Mouse (Mus musculus) urinary bladder, adult 18-20 months (tissue): ENCODE results near the gene Bmp3.
A peak's percentile ranks its signal among the peaks of the same experiment; 100 is the strongest.

Source experiments
- DNase-seq, 2 experiments: peaks; one replicate each; pipeline ENCODE4 v3.0.0; 2022; ENCODE audit warnings: low spot score in 2 of 2, mixed read lengths in 2 of 2

The Bmp3 gene

DNA sequence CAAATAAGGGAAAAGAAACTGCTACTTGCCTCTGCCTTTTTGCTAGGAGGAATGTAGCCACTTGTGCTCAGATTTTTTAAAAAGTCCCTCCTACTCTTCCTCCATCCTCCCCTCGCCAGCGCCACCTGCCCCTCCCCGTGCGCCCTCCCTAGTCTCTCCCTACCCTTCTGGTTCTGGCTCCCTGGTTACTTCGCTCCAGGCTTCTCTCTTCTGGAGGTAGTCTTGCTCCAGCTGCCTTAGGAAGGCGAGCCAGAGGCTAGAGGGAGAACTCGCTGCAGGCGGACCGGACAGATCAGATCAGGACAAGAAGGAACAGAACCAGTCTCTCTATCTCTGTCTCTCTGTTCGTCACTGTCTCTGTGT, at the start of gene Bmp3:
Bmp3 (plus strand) TSS at position 152 of the 363 bp plus-strand sequence.
- DNase-seq: peak; percentile 60 to 64

DNA sequence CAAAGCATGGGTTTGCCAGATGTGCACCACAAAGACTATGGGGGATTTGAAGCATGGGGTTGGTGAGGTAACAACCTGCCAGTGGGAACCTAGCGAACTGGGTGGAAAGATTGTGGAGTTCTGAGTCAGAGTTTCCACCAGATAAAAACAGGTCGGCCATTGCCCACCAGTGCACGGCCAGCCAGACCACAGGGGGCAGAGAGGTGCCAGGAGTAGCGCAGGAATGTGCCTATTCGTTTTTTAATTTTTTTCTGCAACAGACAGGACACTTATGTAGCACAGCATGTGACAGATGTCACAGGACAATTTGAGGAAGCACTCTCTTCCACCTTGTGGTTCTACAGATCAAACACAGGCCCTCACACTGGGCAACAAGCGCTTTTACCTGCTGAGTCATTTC, 49.5 kb upstream of the Bmp3 start:
- no peak for DNase-seq

DNA sequence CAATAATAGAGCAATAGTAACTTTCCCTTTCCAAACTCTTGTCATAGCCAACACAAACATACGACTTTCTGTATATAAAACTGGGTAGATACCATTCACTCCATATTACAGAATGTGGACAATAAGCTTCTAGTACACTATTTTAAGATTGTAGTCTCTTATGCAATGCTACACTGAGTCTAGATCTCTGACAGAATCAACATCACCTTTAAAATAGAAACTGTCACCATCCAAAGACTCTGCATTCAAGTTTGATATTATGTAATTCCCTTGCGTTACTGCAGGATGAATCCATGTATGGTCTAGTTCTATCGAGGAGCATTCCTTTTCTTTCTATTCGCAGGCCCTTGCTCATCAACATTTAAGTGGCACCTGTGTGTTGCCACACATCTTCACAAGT, 47.7 kb upstream of the Bmp3 start:
- DNase-seq: no peak

DNA sequence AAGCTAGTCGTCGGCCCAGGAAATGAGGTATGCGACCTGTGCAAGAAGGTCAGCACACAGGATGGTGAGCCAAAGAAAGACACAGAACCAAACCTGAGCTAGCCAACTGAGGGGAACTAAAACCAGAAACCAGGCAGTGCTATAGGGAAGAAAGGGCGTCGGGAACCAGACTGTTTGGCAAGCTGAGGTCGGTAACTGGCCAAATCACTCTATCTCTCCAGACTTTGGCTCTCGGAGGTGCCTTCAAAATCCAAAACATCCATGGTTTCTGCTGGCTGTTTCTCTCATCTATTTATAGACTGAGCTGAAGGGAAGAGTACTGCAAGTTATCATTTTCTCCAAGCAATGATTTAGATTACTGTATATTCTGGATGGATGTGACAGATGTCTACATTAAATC, 47.2 kb upstream of the Bmp3 start:
- no peak for DNase-seq

DNA sequence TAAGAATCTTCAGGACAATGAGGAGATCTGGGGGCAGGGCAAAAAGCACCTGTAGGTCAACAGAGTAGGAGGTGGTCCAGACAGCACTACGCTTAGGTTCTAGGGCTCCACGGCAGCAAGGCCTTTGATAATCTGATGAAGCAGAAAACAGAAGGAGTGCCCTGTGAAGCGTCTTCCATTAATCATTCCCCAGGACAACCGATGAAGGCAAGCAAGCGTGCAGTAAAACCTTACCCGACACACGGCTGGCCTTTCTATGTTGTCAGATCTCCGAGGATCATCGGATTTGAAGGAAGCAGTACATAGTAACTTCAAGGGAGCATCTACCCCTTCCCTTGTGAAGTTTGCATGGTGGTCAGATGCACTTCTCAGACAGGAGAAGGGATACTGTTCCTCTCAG, 46.3 kb upstream of the Bmp3 start:
- no peak for DNase-seq

DNA sequence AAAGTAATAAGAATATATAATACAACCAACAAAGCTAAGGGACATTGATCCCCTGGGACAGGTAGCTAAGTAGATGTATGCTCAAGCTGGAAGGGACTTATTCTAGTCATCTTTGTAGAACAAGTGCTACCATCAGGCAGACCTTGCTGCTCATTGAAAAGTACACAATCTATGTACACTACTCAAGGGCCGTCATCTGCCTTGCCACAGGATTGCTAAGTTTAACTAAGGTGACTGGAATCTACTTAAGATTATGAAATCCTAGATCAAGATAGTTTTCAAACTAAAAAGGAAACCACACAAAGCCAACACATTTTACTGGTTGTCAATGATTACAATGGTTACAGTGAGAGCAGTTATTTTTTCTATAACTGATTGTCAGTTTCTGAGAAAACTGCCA, 41.8 kb upstream of the Bmp3 start:
- no peak for DNase-seq

DNA sequence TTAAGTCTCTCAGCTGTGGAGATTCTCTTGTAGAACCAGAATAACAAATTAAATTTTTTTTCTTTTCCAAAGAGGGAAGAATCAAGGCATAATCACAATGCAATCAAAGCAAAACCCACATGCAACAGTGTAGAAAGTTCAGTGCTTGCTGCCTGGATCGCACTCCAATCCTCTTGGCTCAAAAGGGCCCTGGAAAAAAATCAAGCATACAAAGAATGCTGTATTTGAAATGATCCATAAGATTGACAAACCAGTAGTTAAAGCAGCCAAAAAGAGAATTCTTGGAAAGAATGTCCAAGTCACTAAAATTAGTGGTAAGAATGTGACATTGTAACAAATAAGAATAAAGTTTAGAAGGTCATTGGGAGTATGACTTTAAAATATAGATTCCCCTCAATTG, 38.9 kb upstream of the Bmp3 start:
- DNase-seq: no peak

DNA sequence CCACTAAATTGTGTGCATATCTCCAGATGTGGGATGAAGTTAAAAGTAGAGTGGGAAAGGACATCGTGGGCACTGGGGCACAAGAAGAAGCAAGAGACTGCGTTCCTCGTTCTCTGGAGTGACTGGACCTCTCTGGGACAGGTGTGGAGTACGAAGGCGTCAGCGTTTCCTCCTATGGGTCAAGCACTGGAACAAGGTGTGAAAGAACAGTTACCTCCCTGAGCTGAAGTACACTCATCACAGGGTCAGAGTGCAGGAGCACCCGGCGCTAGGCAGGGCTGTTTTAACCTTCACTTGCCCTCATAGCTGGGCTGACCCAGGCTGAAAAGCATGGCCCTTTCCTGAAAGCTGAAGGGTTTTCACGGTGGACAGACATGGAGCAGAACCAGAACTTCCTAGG, 20.5 kb upstream of the Bmp3 start:
- DNase-seq: no peak

DNA sequence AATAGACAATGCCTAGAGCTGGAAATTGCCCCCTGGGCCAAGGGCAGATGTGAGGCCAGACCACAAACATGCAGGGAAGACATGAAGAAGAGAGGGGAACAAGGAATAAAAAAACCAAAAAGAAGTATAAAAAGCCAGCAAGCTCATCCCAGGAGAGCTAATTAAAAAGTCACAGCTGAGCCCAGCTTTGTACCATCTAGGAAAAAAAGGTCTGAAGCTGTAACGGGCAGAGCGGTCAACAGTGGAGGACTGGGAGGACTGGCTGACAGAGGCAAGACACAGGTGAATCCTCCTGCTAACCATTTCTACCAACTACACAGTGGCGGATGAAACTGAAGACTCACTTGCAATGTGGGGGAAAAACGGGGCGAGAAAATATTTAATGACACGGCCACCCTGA, 19.9 kb upstream of the Bmp3 start:
- no peak for DNase-seq

DNA sequence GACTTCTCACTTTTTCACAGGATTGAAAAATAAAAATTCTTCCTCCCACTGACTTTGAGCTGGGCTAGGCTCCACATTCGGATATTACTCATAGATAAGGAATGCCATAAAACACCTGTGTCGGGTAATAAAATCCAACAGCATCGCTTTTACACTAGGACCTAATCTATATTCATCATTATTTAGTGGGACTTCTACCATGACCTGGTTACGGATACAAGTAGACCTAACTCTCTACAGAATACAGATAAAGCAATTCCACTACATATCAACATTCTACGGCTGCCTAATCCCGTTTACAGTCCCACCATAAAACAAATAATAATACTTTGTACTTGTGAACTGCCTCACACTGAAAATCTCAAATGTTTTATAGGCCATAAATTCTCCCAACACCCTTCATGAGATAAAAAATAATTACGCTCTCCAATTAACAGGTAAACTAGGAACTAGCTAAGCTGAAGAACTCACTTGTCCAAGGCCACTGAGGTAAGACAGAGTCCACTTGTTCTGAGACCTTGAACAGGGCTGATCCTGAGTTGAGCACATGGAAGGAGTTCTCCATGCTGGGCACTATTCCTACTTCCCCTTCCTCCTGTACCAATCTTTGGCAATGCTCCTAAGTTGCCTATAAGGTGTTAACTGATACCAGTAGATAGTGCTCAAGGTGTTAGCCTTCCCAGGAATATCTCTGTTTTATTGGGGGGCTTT, 11.5 kb upstream of the Bmp3 start:
- DNase-seq: no peak

DNA sequence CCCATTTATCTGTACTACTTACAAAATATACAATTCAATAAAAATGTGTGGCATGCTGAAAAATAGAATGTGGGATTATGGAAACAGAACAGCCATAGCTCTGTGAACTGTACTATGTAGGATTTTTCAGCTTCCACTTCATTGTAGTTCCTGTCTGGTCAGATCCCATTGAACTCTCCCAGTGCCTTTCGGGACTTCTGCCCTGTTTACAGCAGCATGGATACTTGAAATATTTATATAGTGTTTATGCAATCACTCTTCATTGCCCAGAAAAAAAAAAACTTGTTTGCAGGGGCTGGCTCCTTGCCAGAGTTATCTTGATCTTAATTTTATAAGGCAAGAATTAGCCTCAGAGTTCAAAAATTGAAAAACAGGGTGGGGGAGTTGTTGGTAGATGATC, 9.6 kb upstream of the Bmp3 start:
- DNase-seq: peak in 1 of 2 experiments; percentile 27

DNA sequence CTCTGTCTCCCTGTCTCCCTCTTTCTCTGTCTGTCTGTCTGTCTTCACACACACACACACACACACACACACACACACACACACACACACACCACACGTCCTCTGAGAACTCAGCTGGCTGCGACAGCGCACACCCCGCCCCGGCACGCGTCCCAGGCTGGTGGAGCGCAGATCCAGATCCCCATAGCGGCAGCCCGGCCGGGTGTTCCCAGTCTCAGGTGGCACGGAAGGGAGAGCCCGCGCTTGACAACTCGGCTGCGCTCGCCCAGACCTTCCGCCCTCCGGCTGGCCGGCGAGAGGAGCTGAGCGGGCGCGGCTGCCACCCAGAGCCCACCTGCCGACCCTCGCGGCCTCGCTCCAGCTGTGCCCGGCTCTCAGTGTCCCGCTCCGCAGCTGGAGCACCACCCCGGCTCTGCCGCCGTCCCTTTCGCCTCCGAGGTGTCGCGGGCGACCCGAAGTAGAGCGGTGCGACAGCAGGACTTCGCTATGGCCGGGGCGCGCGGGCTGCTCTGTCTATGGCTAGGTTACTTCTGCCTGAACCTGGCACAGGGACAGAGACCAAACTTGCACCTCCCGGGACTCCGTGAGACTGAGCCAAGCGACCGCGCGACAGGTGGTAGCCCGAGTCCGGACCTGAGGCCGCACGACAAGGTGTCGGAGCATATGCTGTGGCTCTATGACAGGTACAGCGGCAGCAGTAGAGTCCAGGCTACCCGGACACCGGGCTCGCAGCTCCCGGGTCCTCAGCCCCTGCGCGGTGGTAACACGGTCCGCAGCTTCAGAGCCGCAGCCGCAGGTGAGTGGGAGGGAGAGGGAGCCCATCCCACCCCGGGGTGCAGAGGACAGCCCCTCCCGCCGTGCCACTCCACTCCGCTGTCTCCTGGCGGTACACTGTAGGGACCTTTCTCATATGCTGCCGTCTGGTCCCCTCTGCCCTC, 681 bp downstream of the Bmp3 start:
- peak; percentile 24 to 60 for DNase-seq

DNA sequence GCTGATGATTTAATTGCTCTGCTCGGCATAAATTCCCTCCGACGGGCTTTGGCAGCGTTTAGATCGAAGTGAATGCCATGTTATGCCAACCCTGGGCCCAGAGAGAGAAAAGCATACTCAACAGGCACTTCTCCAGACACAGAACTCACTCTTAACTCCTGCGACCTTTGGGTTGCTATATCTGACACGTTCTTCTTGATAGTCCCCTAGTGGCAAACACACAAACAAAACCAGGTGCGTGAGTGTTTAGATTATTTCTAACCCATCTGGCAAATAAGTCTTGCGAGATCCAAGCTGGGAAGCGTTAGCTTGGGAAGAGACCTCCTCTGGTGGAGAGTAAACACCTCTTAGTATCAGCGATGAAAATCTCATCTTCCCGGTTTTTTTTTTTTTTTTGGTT, 1.5 kb downstream of the Bmp3 start:
- no peak for DNase-seq

DNA sequence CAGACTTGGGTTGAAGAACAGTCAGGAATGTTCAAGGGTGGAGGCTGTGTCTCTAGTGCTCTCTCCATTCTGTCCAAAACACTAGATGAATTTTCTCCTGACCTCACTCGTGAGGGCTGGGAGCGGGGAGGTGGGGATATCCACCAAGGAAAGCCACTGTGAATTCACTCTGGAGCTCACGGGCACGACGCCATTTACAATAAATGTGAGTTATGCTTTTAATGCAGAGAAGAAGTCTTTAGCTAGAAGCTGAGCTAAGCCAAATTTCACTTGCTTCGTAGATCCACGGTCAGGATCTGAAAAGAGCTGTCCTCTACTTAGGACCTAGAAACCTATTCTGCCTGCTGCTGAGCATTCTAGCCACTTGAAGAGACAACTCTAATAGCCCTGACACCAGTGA, 2.1 kb downstream of the Bmp3 start:
- no peak for DNase-seq

DNA sequence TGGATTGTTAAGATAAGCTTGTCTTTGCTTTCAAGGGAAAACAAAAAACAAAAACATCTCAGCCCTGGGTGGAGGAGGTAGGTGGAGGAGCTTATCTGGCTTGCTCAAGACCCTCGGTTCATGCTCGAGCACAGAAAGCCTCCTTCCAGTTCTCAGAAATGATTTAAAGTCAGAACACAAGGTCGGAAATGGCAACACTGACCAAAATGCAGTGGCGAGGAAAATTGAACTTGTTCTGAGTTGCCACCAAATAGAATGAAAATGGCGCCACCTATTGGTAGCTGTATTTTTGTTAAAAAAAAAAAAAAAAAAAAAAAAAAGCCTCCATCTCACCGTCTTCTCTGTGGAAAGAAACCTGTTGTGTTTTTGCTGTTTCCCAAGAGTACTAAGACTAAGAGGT, 9.7 kb downstream of the Bmp3 start:
- no peak for DNase-seq

DNA sequence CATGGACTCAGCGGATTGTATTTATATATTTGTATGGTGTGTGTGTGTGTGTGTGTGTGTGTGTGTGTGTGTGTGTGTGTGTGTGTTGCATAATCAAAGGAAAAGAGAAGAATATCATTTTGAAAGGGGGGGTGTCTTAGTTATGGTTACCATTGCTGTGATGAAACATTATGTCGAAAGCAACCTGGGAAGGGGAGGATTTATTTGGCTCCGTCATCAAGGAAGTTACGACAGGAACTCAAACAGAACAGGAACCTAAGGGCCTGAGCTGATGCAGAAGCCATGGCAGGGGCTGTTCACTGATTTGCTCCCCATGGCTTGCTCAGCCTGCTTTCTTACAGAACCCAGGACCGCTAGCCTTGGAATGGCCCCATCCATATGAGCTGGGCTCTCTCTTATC, 10.9 kb downstream of the Bmp3 start:
- no peak for DNase-seq

DNA sequence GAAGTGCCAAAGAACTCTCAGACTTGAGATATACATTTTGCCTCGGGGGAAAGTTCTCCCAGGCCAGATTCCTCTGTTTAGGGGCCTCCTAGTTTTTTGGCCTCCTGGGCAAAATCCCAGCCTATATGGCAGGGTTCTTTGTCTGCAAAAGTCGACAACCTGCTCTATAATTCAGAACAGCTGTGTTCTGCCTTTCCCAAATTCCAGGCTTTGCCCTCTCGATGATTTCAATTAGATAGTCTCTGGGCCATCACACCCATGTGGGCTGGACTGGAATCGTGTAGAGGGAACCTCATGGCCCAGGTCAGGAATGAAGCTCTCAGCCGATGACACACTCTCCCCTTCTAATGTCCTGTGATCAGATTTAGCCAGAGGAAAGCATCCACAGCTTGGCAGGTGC, 21.8 kb downstream of the Bmp3 start:
- DNase-seq: no peak

DNA sequence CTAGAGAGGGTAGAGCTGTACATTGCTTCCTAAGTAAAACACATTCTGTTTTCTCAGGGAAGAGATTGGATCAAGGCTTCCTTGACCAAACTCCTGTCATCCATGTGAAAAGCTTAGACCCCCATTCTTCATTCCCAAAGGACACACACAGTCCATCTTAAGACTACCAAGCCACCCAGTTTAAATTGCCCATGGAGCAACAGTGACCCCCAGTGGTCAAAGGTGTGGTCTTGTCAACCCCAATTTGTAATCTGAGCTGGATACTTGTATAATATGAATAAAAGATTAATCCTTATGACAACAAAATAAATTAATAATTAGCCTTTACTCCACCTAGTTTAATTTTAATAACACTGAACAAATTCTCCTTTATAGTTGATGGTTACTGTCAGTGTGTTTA, 24.7 kb downstream of the Bmp3 start:
- DNase-seq: peak; percentile 31 to 62

DNA sequence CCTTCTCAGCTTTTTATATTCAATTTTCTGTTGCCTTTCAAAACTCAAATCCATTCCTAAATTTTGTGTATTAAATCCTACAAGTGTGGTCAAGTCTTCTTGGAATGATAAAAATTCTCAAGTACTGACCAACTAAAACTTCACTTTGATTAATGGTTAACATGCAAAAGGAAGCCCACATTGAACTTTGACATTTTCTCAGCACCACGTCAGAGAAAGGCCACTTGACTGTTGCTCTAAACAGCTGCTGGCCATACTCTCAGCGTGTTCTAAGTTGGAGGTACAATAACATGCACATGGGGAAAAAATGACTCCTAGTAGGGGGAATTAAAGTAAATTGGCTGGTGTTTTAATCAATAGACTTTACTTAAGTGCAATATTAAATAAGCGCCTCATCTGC, 27.9 kb downstream of the Bmp3 start:
- no peak for DNase-seq

DNA sequence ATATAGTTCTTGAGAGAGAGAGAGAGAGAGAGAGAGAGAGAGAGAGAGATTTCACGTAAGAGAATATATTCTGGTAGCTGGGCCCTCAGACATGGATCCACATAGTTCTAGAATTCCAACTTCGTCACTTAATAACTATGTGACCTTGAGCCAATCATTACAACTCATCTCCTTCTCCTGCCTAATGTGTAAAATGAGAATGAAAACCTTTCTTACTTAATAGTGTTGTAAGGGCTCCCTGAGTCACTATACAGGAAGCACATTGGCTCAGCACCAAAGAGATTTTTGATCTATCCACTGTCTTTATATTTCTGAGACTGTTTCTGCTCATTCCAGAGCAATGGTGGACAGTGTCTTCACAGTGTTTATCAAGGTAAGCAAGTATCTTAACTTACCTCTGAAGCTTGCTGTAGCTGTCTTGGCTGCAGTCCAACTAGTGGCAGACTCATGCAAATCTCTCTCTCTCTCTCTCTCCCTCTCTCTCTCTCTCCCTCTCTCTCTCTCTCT, 36.4 kb downstream of the Bmp3 start:
- no peak for DNase-seq

DNA sequence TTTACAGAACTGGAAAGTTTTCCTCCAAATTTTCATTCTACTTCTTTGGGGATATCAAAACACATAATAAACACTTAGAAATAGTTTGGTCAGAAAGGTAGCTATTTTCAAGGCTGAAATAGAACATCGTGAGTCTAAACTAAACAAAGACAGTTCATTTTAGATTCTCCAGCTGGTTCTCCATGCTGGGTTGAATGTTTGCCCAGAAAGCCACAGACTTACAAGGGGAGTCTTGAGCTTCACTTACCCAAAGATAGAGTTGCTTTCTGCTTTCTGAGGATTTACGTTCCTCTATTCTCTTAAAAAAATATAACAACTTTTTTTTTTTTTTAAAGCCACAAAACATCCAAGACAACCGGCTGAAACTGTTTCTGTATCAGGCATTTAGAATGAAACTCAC, 40.1 kb downstream of the Bmp3 start:
- no peak for DNase-seq

DNA sequence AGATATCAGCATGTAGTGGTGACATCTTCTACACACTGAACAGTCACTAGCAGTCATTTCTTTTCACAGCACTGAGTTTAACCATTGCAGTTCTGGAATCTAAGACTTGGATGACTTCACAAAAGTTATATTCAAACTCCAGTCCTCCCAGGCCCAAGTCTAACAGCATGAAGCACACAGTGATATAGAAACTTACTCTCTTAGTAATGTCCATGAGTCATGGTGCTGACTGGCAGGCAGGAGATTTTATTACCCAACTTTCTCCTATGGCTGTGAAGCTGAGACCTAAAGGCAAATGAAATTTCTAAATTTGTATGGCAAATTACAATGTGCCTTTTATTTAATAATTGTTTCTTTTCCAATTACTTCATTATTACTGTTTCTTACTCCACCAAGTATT, 43.7 kb downstream of the Bmp3 start:
- DNase-seq: no peak

DNA sequence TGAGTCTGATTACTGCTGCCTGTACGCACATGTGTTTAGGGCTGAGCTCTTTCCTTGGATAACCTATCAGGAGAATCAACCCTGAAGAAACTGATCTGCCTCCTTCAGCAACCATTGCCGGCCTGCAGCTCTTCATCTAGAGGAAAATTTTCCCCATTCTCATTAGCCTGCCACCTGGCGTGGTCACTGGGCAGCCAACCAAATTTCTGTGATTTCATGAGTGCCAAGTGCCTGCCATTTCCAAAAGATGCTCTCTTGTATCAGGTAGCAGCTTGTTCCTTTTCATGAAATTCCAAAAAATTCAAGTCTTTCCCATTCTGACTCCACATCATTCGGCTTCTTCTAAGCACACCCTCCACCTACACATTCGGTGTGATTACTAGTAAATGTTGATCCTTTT, 46.7 kb downstream of the Bmp3 start:
- DNase-seq: no peak
